Mouse (Mus musculus) bone marrow, adult 2 months (tissue): ENCODE results near the gene Dpp9. TPM values are rescaled to one million over a fixed set of nuclear protein-coding genes. Genes with fewer than 3 reads are reported as not detected.
A peak's percentile ranks its signal among the peaks of the same experiment; 100 is the strongest.
"Not testable (repeated sequence)": the region's sequence is repeated elsewhere in the genome, so short reads cannot be mapped to it uniquely, and the experiment has no call there.

Experiments used
- H3K27ac ChIP-seq: fragments of 200-500 bp; 2 replicates; pipeline ENCODE4 v1.5.1; 2012; ENCODE audit warnings: low read depth, mild to moderate bottlenecking, control low read depth, inconsistent platforms, low read length; ENCODE audit not compliant: control insufficient read depth, poor library complexity, insufficient read depth
- H3K4me1 ChIP-seq: fragments of 200-500 bp; 2 replicates; pipeline ENCODE4 v1.6.1; 2011; ENCODE audit warnings: low read length; ENCODE audit not compliant: control insufficient read depth, insufficient read depth
- H3K4me3 ChIP-seq: fragments of 200-500 bp; replicated peaks from 2 replicates; pipeline ENCODE3; 2011; ENCODE audit warnings: mild to moderate bottlenecking, low read depth, low read length, control low read depth; ENCODE audit not compliant: control insufficient read depth
- CTCF ChIP-seq: fragments of 200-500 bp; IDR thresholded peaks from 2 replicates; pipeline ENCODE4 v1.5.1; 2011; ENCODE audit warnings: low read length, control low read depth; ENCODE audit not compliant: control insufficient read depth, insufficient read depth
- POLR2A ChIP-seq: fragments of 200-500 bp; IDR thresholded peaks from 2 replicates; pipeline ENCODE4 v1.6.1; 2011; ENCODE audit warnings: low read depth, mild to moderate bottlenecking, control low read depth, low read length, borderline replicate concordance; ENCODE audit not compliant: control insufficient read depth
- whole genome bisulfite sequencing: fragments of 180-500 bp; shearing (Covaris S2); methylation state at CpG from one replicate; pipeline ENCODE4 v1.1.7; 2018; 5-methylcytosine and 5-hydroxymethylcytosine counted together
- polyA plus RNA-seq: library from polyadenylated mRNA; stranded (reverse); fragments of >200 nt; gene quantifications from 2 replicates; pipeline ENCODE4 v1.2.4, GENCODE M21; 2011; ENCODE audit warnings: low replicate concordance; ENCODE audit not compliant: missing spikeins, insufficient read depth, insufficient read length

The Dpp9 gene
- polyA plus RNA-seq = 8.4 and 8.9 TPM in 2 replicates

DNA sequence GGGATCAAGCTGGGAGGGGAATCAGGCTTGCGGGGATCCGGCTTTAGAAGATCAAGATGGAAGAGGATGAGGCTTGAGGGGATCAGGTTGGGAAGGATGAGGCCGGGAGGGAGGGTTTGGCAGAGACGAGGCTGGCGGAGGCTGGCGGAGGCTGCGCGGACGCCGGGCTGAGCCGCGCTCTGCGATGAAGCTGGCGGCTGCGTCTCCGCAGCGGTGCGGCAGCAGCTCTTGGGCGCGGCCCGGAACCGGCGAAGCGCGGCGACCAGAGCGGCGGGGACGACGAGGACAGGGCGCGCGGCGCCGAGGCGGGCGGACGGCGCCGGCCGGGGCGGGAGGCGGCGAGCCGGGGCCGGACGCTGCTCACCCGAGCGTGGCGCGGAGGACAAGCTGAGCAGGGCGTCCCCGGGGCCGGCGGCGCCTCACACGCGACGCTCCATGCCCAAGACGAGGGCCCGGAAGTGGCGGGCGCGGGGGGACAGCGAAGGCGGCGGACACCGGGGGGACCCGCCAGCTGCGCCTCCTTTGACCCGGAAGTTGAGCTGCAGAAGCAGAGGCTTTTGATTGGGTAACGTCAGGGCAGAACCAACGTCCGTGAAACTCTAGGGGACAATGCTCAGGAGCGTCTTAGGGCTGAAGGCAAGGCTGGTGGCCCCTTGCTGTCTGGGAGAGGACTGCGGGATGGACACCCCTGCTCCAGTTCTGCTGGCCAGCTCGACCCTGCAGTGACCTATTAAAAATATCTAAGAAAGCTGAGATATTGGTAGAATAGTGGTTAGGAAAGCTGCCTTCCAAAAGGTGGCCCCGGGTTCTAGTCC, at the start of gene Dpp9:
Gene Dpp9, minus strand, starts transcription at position 529 of the 815 bp plus-strand sequence.
- H3K4me1 ChIP-seq = peaks cover 2% of the 10 kb centered on the region; the same call in 1 of the 2 replicates
- WGBS = under 1% methylated on average over 78 of the region's 78 CpGs
- TF ChIP-seq POLR2A (peak; percentile 6; the same call in 1 of the 2 replicates), CTCF (0 out of 2 replicates have a peak, but pooled peaks have one; percentile 12)
- H3K4me3 ChIP-seq = peak within 1 kb of the TSS; percentile 80
- H3K27ac ChIP-seq = peak within 1 kb of the TSS; percentile 88

GRCm38 (mm10) chr17:56266271-56266670, 47.6 kb upstream of the Dpp9 start:
- TF ChIP-seq POLR2A (no peak), CTCF (no peak)
- Histone ChIP-seq H3K4me1 (peaks cover 6% of the 10 kb centered on the region), H3K27ac (peak overlapping the region; percentile 66), H3K4me3 (no peak overlapping the region)
- 47% methylated on average over 3 of the region's 3 CpGs for WGBS

GRCm38 (mm10) chr17:56265869-56266268, 47.2 kb upstream of the Dpp9 start:
- peaks cover 6% of the 10 kb centered on the region for H3K4me1 ChIP-seq
- H3K4me3 ChIP-seq = no peak overlapping the region
- peak overlapping the region; percentile 66 for H3K27ac ChIP-seq
- no peak for TF ChIP-seq POLR2A
- no peak for TF ChIP-seq CTCF
- 49% methylated on average over 3 of the region's 3 CpGs for WGBS

- 36% methylated on average over 4 of the region's 4 CpGs for WGBS
- no peak overlapping the region for H3K4me3 ChIP-seq
- H3K27ac ChIP-seq = peak overlapping the region; percentile 77
- H3K4me1 ChIP-seq = peaks cover 6% of the 10 kb centered on the region
- TF ChIP-seq POLR2A (no peak), CTCF (no peak)
These were observed 46.3 kb upstream of the Dpp9 start for GRCm38 (mm10) chr17:56265011-56265410.

DNA sequence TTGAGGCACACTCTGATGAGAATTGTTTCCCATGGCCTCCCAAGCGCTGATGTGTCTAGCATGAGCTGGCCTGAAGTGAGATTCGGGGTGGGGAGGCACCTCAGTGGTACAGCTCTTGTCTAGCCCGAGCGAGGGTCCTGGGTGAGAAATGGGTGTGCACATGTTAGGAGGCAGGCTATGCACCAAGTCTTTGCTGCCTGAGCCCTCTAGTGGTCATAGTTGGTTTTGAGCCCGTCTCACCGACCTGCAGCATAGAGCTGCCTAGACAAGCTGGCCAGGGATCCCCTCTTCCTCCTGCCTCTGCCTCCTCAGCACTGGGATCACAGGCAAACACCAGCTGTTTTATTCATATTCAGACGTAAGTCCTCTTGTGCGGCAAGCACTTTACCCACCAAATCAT, 45.3 kb upstream of the Dpp9 start:
- H3K27ac ChIP-seq = no peak overlapping the region
- 32% methylated on average over 8 of the region's 8 CpGs for WGBS
- H3K4me3 ChIP-seq = no peak overlapping the region
- no peak for TF ChIP-seq POLR2A
- peak; percentile 92 for TF ChIP-seq CTCF
- peaks cover 6% of the 10 kb centered on the region for H3K4me1 ChIP-seq

DNA sequence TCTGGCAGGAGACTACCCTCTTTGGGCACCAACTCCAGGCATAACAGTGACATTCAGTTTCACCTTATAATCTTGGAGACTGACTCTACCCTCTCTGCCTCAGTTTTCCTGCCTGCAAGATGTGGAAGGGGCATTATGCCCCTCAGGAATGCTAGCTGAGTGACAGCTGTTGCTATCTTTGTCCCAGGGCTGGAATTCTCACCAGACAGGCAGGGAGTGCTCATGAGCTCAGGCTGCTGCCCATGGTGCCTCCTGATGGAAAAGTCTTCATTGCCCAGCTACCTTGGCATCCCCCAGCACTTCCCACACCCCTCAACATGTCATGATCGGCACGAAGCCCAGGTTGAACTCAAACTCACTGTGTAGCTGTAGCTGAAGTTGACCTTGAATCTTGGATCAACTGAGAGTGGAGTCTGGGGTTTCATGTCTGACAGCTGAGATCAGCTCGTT, 44.0 kb upstream of the Dpp9 start:
- TF ChIP-seq CTCF (no peak), POLR2A (no peak)
- H3K4me1 ChIP-seq = peaks cover 6% of the 10 kb centered on the region
- WGBS = 79% methylated on average over 3 of the region's 3 CpGs
- no peak overlapping the region for H3K27ac ChIP-seq
- no peak overlapping the region for H3K4me3 ChIP-seq

- Histone ChIP-seq H3K4me1 (peaks cover 6% of the 10 kb centered on the region), H3K4me3 (no peak overlapping the region), H3K27ac (no peak overlapping the region)
- no peak for TF ChIP-seq CTCF
- 72% methylated on average over 3 of the region's 3 CpGs for WGBS
These were observed 42.5 kb upstream of the Dpp9 start for GRCm38 (mm10) chr17:56261166-56261565.

- TF ChIP-seq CTCF (no peak), POLR2A (no peak)
- WGBS = 86% methylated on average over 10 of the region's 10 CpGs
- no peaks in the 10 kb centered on the region; the same call in 1 of the 2 replicates for H3K4me1 ChIP-seq
- H3K27ac ChIP-seq = no peak overlapping the region
- H3K4me3 ChIP-seq = no peak overlapping the region
These were observed 40.8 kb upstream of the Dpp9 start for GRCm38 (mm10) chr17:56259301-56260037.

- H3K4me1 ChIP-seq, H3K4me3 ChIP-seq, H3K27ac ChIP-seq: not testable (repeated sequence)
- 65% methylated on average over 2 of the region's 2 CpGs for WGBS
These were observed 40.1 kb upstream of the Dpp9 start for GRCm38 (mm10) chr17:56258812-56259211.

- not testable (repeated sequence) for H3K27ac ChIP-seq, H3K4me1 ChIP-seq, H3K4me3 ChIP-seq
- WGBS = 90% methylated on average over 19 of the region's 19 CpGs
These were observed 39.6 kb upstream of the Dpp9 start for GRCm38 (mm10) chr17:56258269-56258668.
